ENCODE assay signal across 12 mouse cellular contexts in genomic region chr5:119831791-119832478, GRCm38 (mm10). TPM values are rescaled to one million over a fixed set of nuclear protein-coding genes. Genes with fewer than 3 reads are reported as not detected.
DNase-seq lines count a peak whose midpoint lies in the region; ATAC-seq and TF ChIP-seq lines count a peak whose summit lies in the region.
"Had no signal": no experiment of that assay in that cellular context is flagged by ENCODE, and none has a peak within 500 bp of the region (broad histone marks: within the 10 kb centered on the region; RNA-seq: fewer than 3 reads in every experiment).

No protein-coding gene starts in this region.

- TF ChIP-seq CTCF in heart, adult 2 months (IDR thresholded peaks at IDR 0.05) = no peak
- no peak for TF ChIP-seq CTCF in brain, embryonic 14.5 days (IDR thresholded peaks at IDR 0.05; ENCODE audit: borderline replicate concordance, extremely low read depth, insufficient read depth, insufficient read length)
- no peak for TF ChIP-seq CTCF in kidney, adult 2 months (conservative IDR thresholded peaks at IDR 0.05; ENCODE audit: insufficient read depth, insufficient read length, low read depth, low read length)

- 12% methylated on average over 25 of the region's 25 CpGs for WGBS in heart, adult 2 months
- 1% methylated on average over 25 of the region's 25 CpGs for WGBS in heart, embryonic 12.5 days
- 4% methylated on average over 25 of the region's 25 CpGs for WGBS in liver, embryonic 12.5 days (ENCODE audit: insufficient replicate concordance)
- 3% methylated on average over 25 of the region's 25 CpGs for WGBS in kidney, adult 2 months

- H3K9me3 ChIP-seq in heart, embryonic 12.5 days (replicated peaks) = no peaks in the 10 kb centered on the region
- H3K9me3 ChIP-seq in liver, embryonic 12.5 days (replicated peaks) = no peaks in the 10 kb centered on the region
- H3K9me3 ChIP-seq: forebrain, embryonic 12.5 days had no signal

- H3K79me2 ChIP-seq in heart, adult 2 months (replicated peaks; ENCODE audit: control insufficient read depth, insufficient read depth, low read length) = no peaks in the 10 kb centered on the region

- H3K4me2 ChIP-seq in heart, embryonic 12.5 days = peak overlapping the region; percentile 89
- peak overlapping the region; percentile 57 for H3K4me2 ChIP-seq in liver, embryonic 12.5 days
- H3K4me2 ChIP-seq: forebrain, embryonic 12.5 days; hindbrain, embryonic 14.5 days had no signal

- peak overlapping the region; percentile 46 for H3K4me3 ChIP-seq in heart, adult 2 months
- peak overlapping the region; percentile 67 for H3K4me3 ChIP-seq in heart, embryonic 12.5 days
- H3K4me3 ChIP-seq in liver, embryonic 12.5 days = peak overlapping the region; percentile 28
- no peak overlapping the region for H3K4me3 ChIP-seq in kidney, adult 2 months (ENCODE audit: insufficient read depth, low read depth, low read length)
- H3K4me3 ChIP-seq: forebrain, embryonic 12.5 days; left cerebral cortex, adult 2 months had no signal

- peak in 1 of 2 experiments; percentile 28 for DNase-seq in heart, adult 2 months
- no peak for DNase-seq in heart, adult 8-10 months (ENCODE audit: low spot score)
- DNase-seq in brain, embryonic 14.5 days (ENCODE audit: low read depth) = peak; percentile 27
- no peak for DNase-seq in kidney, adult 2 months
- no peak for DNase-seq in spleen, adult 18-20 months
- DNase-seq in urinary bladder, adult 18-20 months (ENCODE audit: low spot score in 2 of 2) = no peak

- peak overlapping the region; percentile 69 for H3K9ac ChIP-seq in heart, adult 2 months (ENCODE audit: low read depth, low read length)
- peak overlapping the region; percentile 92 for H3K9ac ChIP-seq in heart, embryonic 12.5 days
- no peak overlapping the region for H3K9ac ChIP-seq in liver, embryonic 12.5 days
- H3K9ac ChIP-seq: forebrain, embryonic 12.5 days; hindbrain, embryonic 14.5 days had no signal

- no peak for TF ChIP-seq POLR2A in heart, adult 2 months (IDR thresholded peaks at IDR 0.05; ENCODE audit: insufficient read depth, low read depth, low read length)
- TF ChIP-seq POLR2A in brain, embryonic 14.5 days (IDR thresholded peaks at IDR 0.05; ENCODE audit: borderline replicate concordance, extremely low read depth, insufficient read depth, insufficient read length, poor library complexity, severe bottlenecking) = no peak
- TF ChIP-seq POLR2A in kidney, adult 2 months (IDR thresholded peaks at IDR 0.05; ENCODE audit: low read depth, low read length) = no peak

- ATAC-seq in heart, embryonic 12.5 days (ENCODE audit: insufficient number of reproducible peaks, low FRiP score) = no peak
- no peak for ATAC-seq in liver, embryonic 12.5 days

- H3K27ac ChIP-seq in heart, adult 2 months = peak overlapping the region; percentile 72
- peak overlapping the region; percentile 95 for H3K27ac ChIP-seq in heart, embryonic 12.5 days (ENCODE audit: poor library complexity, severe bottlenecking)
- H3K27ac ChIP-seq in liver, embryonic 12.5 days = no peak overlapping the region
- no peak overlapping the region for H3K27ac ChIP-seq in kidney, adult 2 months (ENCODE audit: insufficient read depth, low read depth, low read length)
- H3K27ac ChIP-seq: forebrain, embryonic 12.5 days; hindbrain, embryonic 14.5 days; left cerebral cortex, adult 2 months had no signal

- no peaks in the 10 kb centered on the region for H3K4me1 ChIP-seq in heart, adult 2 months (ENCODE audit: control insufficient read depth, insufficient read depth, low read length)
- H3K4me1 ChIP-seq in heart, embryonic 12.5 days (replicated peaks) = peaks cover 40% of the 10 kb centered on the region
- H3K4me1 ChIP-seq in liver, embryonic 12.5 days = peaks cover 10% of the 10 kb centered on the region; the same call in 1 of the 2 replicates
- H3K4me1 ChIP-seq in kidney, adult 2 months (ENCODE audit: control insufficient read depth, insufficient read depth, low read length) = no peaks in the 10 kb centered on the region

- no peaks in the 10 kb centered on the region; the same call in 1 of the 2 replicates for H3K27me3 ChIP-seq in heart, adult 2 months (ENCODE audit: control insufficient read depth, insufficient read depth, low read length)
- peaks cover 12% of the 10 kb centered on the region for H3K27me3 ChIP-seq in heart, embryonic 12.5 days (replicated peaks)
- peaks cover 99% of the 10 kb centered on the region for H3K27me3 ChIP-seq in liver, embryonic 12.5 days (replicated peaks)
- no peaks in the 10 kb centered on the region for H3K27me3 ChIP-seq in kidney, adult 2 months (replicated peaks; ENCODE audit: control insufficient read depth, insufficient read depth, low read length)

- intact Hi-C loops in heart, adult 2 months (cut with DNase I) = no loop called here

- TF ChIP-seq EP300 in heart, adult 2 months (IDR thresholded peaks at IDR 0.05; ENCODE audit: insufficient read depth, low read depth, low read length) = no peak

- no peaks in the 10 kb centered on the region for H3K36me3 ChIP-seq in heart, adult 2 months (ENCODE audit: control insufficient read depth, insufficient read depth, low read length)
- no peaks in the 10 kb centered on the region for H3K36me3 ChIP-seq in heart, embryonic 12.5 days
- no peaks in the 10 kb centered on the region for H3K36me3 ChIP-seq in liver, embryonic 12.5 days
- no peaks in the 10 kb centered on the region for H3K36me3 ChIP-seq in kidney, adult 2 months (ENCODE audit: control insufficient read depth, insufficient read depth, low read length)
- H3K36me3 ChIP-seq: forebrain, embryonic 12.5 days had no signal

RNA-seq across cellular contexts. Expression of gene Tbx5, which starts 0.5 kb away (rescaled TPM):
- total RNA-seq in heart, adult 2 months (2021) = 10 to 100 TPM; 22.6 to 36.9 TPM
- polyA plus RNA-seq in heart, adult 2 months (2012; rRNA removed) = 26.5 and 27.0 TPM in 2 replicates
- total RNA-seq in heart, adult 8-10 months (2022) = 10 to 100 TPM; 22.5 to 44.9 (median 33.8) TPM
- polyA plus RNA-seq in brain, embryonic 14.5 days (2012; rRNA removed) = 0.05 and 0.10 TPM in 2 replicates
- 42.6 and 45.6 TPM in 2 replicates for polyA plus RNA-seq in heart, embryonic 12.5 days (2016; fragmentation: Nextera tagmentation; extraction: Ambion mirVana)
- 0.27 and 0.83 TPM in 2 replicates for polyA plus RNA-seq in liver, embryonic 12.5 days (2016; fragmentation: Nextera tagmentation; extraction: Ambion mirVana)
- 0.05 and 0.06 TPM in 2 replicates for polyA plus RNA-seq in kidney, adult 2 months (2012; rRNA removed)
- total RNA-seq: left cerebral cortex, adult 2 months had no signal
- polyA plus RNA-seq: C2C12 had no signal

Comparison
In these comparisons a context has a peak if more than half of its experiments do, and no peak if none do; other contexts are left out.
1. H3K27ac ChIP-seq: peak in heart, adult 2 months (single experiment) and heart, embryonic 12.5 days (single experiment); none in liver, embryonic 12.5 days (single experiment) and kidney, adult 2 months (single experiment).
2. RNA of gene Tbx5, which starts 0.5 kb away (polyA plus RNA-seq): 42.6 to 45.6 TPM in heart, embryonic 12.5 days and 26.5 to 27.0 TPM in heart, adult 2 months; 0.27 to 0.83 TPM in liver, embryonic 12.5 days, 0.05 to 0.06 TPM in kidney, adult 2 months and 0.05 to 0.10 TPM in brain, embryonic 14.5 days; every median in the first group is over 10 times any median in the second.